Mouse (Mus musculus) retina, postnatal 7 days (tissue): ENCODE data around the gene Twist2.

Source experiments
- DNase-seq: peaks from one replicate; pipeline ENCODE4 v3.0.0-alpha.2; 2012; ENCODE audit warnings: low read depth, low spot score

Gene Twist2

DNA sequence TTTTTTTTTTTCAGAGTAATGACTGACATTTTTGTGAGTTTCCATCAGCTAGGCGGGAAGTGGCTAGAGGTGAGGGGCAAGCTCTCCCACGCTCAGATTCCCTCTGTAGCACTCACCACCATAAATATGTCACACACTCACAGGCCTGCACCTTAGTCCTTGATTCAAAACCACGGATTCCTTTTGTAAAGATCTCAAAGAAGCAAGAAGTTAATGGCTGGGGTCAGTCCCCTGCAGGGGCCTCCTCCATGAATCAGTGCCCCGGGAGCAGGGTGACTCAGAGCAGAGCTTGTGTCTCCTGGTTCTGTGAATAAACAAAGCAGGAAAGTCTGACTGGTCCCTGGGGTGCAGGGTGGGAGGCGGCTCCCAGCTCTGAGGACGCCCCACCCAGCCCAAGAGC, 15.3 kb downstream of the Twist2 start:
- no peak for DNase-seq

DNA sequence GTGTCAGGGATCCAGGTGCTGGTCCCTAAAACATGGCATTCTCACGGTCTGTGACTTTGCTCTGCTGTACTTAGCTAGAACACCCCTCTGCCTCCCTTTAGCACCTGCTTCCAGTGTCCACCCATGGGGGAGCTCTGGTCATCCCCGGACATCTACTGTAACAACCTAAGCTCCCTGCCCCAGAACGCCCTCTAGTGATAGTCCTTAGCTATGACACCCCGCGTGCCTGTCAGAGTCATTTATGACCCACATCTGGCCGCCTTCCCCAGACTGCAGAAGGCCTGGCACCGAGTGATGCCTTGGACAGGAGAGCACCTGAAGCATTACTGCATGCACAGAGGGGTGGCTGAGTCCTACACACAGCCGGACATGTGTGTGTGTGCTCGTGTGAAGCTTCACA, 18.0 kb downstream of the Twist2 start:
- DNase-seq: no peak

DNA sequence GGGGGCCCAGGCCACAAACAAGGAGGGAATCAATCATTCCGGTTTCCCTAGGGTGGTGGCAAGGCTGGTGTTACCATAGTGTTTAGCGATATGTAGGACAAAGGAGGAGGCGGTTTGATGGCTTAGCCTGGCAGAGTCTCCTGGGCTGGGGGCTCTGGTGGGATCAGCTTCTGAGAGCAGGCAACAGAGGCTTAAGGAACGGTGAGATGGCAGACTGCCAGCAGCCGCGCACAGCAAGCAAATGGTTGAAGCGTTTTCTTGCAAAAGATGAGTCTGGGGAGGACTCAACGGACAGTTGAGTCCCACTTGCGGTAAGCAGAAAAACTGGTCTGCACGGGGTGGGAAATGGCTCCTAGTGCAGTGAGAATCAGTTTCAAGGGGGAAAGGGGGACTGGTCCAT, 19.3 kb downstream of the Twist2 start:
- DNase-seq: no peak

DNA sequence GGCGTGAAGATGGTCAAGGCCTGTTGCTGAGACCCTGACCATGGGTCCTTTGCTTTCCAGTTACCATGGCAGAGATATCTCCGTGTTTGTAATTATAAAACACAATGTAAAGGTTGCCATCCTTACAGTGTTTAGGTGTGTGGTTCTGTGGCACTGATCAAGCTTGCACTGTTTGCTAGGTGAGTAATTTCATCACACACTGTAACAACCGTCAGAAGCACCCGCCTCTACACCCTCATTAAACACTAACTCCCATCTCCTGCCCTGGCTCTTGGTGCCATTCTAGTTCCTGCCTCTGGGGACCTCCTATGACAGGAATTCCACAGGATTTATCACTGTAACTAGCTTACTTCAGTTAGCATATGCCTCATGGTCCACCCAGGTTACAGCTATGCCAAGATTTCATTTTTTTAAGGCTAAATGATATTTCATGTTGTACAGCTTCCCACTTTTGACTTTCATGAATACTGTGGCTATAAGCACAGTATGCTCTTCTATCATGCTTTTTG, 21.1 kb downstream of the Twist2 start:
- DNase-seq: no peak

- DNase-seq: no peak
These were observed 22.3 kb downstream of the Twist2 start for GRCm38 (mm10) chr1:91823530-91823929.

DNA sequence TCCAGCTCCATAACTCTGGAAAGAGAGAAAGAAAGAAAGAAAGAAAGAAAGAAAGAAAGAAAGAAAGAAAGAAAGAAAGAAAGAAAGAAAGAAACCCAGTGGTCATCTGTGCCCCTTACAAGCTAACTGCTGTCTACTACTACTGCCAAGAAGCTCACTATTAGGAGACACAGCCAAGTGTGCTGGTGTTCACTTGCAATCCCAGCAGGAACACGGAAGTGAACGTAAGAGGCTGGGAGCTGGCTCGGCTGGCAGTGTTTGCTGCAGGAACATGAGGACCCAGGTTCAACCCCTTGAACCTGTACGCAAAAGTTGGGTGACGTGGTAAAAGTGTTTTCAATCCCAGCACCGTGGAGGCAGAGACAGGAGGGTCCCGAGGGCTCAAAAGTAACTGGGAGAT, 22.7 kb downstream of the Twist2 start:
- no peak for DNase-seq

- DNase-seq: no peak
These were observed 24.0 kb downstream of the Twist2 start for GRCm38 (mm10) chr1:91825261-91825660.

DNA sequence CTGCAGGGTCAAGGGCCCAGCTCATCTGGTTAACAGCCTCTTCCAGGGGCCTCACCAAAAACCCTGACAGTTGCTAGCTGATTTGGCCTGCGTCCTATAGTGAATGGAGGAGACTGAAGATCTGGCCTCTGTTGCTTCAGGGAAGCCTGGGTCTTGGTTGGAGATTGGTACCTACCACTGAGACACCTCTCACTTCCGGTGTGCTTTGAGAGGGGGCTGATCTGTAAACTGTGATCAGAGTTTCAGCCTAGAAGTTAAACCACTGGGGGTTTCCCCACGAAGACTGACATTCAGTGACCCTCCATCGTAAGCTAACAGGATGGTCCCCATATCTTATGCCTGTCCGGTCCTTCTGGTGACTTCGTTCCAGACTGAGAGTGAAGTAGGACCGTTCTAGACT, 30.7 kb downstream of the Twist2 start:
- DNase-seq: no peak

DNA sequence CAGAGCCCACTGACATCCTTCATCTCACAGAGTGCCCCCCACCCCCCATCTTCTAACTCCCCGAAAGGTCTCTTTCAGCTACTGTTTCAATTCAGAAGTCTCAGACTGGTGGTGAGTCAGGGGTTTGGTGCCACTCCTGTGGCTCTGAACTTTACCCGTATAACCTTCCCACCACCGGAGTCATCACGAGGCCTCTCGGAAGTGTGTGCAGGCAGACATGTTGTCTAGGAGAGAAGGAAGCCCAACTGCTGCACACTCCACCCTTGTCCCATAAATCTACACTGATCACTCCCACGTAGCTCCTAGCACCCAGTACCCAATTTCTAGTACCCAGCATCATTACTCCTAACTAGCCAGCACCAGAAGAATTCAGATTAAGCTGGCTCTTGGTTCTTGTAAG, 38.3 kb downstream of the Twist2 start:
- DNase-seq: no peak

- DNase-seq: no peak
These were observed 38.7 kb downstream of the Twist2 start for GRCm38 (mm10) chr1:91839979-91840378.

GRCm38 (mm10) chr1:91844236-91844635, 43.0 kb downstream of the Twist2 start:
- DNase-seq: no peak

DNA sequence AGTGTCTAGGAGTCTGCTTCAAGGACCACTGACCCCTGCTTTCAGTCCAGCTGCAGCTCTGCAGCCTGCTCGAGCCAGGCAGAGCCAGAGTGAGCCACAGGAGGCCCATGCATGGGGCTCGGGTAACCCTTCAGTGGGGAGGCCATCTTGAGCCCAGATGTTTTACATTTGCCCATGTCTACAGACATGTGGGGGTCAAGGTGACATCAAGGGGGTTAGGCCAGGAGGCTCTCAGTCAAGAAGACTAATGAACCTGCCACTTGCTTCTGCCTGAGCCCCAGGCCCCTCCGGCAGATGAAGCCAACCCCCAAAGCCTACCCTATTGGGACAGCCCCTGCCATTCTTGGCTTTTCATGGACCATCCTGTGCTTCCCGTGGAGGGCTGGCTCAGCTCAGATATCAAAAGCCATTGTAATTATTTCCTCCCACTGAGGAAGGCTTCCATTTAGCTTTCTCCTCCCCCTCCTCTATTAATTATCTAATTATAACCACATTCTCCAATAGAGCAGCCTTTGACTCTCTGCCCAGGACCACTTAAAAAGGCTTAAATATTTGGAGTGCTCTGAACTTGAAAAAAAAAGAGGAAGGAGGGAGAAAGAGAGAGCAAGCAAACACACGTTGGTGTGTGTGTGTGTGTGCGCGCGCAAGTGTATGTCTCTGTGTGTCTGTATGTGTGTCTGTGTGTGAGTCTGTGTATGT, 43.6 kb downstream of the Twist2 start:
- DNase-seq: no peak

- DNase-seq: no peak
These were observed 44.2 kb downstream of the Twist2 start for GRCm38 (mm10) chr1:91845380-91845957.

DNA sequence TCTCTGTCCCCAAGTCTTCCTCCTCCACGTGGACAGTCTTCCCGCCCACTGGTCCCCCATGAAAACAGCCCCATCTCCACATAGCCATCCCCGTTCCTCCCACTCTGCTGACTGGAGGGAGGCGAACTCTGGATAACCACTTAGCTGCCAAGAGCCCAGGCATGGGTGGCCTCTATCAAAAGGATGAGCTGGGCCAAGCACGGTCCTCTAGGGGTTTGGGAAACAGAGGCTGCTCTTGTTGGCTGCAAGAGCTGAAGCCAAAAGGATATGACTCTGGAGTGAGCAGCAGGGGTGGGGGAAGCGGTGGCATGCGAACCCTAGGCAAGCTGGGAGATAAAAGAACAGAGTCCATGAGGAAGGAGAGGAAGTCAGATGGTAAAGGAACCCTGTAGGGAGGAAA, 50.0 kb downstream of the Twist2 start:
- DNase-seq: no peak

- DNase-seq: no peak
These were observed 55.8 kb downstream of the Twist2 start for GRCm38 (mm10) chr1:91856771-91857664.

- DNase-seq: no peak
These were observed 57.0 kb downstream of the Twist2 start for GRCm38 (mm10) chr1:91858101-91858790.

DNA sequence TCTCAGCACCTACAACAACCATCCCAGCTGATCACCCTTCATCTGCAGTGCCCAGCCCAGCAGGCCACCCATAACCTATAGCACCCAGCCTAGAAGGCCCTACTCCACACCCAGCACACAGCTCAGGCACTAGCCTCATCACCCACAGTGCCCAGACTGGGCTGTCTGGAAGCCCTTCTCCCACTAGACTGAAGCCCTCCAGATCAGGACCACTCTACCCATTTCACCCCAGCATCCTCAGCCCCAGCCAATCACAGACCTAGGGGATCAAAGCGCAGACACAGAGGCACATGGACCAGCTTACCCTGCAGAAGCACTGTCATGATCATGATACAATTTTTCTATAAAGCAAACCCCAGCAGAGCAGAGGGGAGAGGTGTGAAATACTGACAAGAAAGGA, 57.6 kb downstream of the Twist2 start:
- DNase-seq: no peak

GRCm38 (mm10) chr1:91861511-91861910, 60.2 kb downstream of the Twist2 start:
- no peak for DNase-seq

DNA sequence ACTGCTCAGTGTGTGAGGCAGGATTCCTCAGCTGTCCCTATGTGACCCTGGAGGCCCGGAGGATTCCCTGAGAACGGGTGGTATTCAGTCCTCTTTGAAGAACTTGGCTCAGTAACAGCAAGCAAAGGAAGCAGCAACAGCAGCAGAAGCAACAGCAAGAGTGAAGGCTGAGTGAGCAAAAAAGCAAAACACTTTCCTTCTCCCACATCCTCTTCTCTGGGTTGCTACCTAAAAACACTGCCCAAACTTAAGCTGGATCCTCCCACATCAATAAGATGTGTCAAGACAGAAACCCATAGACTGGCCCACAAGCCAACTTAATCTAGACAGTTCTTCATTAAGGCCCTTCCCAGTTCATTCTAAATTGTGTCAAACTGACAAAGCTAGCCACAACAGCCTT, 64.7 kb downstream of the Twist2 start:
- no peak for DNase-seq

DNA sequence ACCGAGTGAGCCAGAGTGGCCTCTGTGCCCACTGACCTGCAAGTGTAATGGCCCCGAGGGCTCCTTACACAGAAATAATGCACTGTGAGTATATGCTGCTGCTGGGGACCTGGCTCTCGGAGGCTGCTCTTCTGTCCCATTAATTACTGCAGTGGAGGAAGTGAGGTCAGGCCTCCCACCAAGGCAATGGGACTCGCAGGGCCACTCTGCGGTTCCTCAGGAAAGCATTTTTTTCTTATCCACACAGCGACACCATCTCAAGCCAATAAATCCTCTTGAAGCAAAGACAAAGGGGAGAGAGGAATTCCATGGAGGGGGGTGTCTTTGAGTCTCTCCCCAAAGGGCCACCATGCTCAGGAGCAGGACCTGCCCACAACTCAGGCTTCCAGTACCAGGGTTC, 69.8 kb downstream of the Twist2 start:
- no peak for DNase-seq

- no peak for DNase-seq
These were observed 71.3 kb downstream of the Twist2 start for GRCm38 (mm10) chr1:91872388-91873059.
